Mouse (Mus musculus) frontal cortex, postnatal 36 days (tissue): ENCODE data around the gene Mab21l2.

Source experiments
- DNase-seq, 2 experiments: peaks; one replicate each; pipeline ENCODE4 v3.0.0; 2022; ENCODE audit warnings: low spot score in 2 of 2

The Mab21l2 gene

DNA sequence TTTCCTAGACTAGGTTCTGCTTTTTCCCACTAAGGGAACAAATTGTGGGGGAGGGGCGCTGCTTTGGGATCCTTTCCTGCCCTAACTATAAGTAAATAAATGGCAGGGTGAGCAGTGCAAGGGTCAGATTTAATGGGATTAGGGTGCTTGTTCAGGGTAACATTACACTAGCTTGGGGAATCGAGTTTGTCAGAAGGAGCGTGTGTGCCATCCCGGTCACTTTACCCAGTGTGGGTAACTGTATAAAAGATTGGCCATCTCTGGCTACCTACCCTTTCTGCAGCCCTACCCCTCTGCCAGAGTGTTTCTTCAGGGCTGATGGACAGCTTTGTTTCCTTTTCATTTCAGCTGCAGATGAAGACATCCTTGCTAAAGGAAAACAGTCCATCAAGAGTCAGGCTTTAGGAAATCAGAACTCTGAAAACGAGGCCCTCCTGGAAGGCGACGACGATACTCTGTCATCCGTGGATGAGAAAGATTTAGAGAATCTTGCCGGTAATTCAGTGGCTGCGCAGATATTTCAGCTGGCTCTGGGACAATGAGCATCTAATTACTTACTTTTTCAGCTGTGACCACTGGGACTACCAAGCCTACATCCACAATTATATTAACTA is 8.8 kb downstream of the Mab21l2 start:
- DNase-seq = no peak

DNA sequence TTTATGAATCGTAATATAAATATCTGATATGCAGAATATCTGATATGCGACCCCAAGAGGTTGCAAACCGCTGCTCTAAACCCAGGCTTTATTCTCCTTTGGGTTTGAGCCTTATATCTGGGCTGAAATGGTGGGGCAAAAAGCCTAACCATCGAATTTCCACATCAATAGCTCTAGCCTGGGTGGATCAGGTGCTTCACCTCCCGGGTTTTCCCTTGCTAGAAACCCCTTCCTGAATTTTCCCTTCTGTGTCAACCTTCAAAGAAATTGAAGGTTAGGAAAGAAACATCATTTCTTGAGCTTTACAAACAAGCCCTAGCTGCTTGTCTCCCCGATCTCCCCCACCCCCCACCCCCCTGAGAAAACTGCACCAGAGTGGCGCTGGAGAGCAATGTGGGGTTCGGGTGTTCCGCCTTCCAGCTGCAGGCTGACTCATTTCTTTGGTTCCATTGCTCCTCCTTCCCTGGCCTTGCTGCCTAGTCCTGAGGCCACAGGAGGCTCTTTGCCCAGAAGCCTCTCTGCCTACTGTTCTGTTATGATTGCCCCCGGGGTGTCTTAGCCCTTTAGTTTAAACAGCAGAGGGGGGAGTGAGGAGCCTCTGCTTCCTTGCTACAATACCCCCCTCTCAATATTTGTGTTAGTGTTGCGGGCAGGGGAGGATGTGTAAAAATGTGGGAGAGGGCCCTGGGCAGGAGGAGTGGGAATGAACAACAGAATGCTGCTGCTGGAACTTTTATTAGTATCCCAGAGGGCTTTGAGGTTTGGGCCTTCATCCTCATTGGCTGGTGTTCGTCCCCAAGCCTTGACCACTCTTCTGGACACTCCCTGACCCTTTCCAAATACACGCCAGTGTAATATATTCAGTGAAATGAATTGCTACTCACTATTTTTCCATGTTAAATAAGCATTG is 9.5 kb downstream of the Mab21l2 start:
- no peak for DNase-seq

DNA sequence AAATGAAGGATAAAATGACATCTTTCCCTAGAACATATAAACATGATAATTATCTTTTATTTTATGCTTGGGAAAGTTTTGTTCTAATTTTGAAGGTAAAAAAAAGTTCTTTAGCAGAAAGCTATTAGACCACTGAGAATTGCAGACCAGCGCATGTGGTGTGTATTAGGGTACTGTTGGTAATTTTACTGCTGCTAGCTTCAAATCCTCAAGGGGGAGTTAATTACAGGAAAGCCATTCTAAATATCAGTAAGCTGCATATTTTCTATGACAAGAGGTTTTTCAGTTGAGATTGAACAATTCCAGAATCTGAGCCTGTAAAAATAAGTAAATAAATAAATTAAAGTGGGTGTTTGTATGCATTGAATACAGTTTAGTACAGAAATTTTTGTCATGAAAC is 11.7 kb downstream of the Mab21l2 start:
- no peak for DNase-seq

DNA sequence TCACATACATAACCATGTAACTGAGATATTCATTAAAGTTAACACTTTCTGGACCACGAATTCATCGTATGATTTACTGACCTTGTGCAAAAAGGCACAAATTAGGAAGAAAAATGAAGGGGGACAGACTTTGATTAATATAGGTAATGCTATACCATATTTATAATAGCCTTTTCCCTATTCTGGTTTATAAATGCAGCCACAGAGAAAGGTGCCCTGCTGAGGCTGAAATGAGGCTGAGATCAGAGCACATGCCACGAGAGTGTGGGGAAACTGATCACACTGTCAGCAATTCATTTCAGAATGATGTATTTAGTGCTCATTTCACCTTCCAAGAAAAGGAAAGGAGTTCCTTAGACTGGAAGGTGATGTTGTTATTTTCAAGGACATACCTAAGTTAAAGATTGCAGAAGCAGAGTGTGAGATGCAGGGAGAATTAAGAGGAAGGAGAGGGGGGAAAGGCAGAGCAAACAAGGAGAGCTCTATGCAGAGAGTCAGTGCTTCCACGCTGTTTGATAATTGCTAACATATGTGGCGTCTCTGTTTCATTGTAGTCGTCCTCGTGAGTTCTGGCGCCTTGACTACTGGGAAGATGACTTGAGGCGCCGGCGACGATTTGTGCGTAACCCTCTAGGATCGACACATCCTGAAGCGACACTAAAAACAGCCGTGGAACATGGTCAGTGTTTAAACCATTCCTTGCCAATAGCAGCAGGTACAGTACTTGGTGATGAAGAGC is 16.7 kb downstream of the Mab21l2 start:
- DNase-seq = no peak

DNA sequence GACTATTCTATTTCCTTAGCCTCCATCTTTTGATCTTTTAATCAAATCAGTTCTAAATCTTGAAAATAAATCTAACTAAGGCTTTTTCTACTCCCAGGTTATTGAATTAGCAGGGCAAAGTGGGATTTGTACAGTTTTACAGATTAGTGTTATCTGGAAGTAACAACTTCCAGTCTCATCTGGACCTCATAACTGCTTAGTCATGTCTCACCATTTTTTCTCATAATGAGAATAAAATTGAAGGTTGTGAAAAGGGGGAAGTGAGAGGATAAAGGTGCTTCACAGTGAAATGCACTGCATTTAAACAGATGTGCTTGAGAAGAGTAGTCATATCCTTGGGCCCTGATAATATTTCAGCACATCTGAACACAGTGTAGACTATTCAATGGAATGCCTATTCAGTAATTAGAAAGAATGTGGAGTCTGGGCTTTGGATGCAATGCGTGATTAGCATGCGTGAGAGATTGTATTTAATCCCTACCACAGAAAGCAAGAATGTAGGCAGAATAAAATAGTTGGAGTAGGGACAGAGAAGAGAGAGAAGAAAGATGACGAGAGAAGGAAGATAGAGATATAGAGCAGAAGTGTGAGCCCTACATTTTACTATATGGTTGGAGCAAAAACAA is 25.4 kb downstream of the Mab21l2 start:
- DNase-seq = no peak

DNA sequence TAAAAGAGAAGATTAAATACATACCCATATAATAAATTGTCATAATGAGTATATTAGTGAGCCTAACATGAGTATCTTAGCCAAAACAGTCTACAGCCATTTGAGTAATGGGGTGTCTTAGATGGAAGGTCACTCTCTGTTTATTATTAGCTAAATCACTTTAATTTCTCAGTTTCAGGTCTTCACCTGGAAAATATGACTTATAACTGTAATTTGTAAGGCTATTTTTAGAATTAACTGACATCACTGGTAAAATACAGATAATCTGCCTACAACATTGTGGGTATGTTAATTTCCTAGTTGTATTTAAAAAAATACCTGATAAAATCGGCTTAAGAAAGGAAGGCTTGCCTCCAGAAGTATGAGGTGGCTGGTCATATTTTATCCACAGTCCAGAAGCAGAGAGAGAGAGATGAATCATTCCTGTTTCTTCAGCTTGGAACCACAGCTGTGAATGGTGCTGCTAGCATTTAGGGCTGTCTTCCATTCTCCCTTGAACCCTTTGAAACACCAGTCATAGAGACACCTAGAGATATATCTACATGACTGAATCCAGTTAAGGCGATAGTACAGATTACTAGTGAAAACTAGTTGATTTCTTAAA is 29.8 kb downstream of the Mab21l2 start:
- DNase-seq = no peak

DNA sequence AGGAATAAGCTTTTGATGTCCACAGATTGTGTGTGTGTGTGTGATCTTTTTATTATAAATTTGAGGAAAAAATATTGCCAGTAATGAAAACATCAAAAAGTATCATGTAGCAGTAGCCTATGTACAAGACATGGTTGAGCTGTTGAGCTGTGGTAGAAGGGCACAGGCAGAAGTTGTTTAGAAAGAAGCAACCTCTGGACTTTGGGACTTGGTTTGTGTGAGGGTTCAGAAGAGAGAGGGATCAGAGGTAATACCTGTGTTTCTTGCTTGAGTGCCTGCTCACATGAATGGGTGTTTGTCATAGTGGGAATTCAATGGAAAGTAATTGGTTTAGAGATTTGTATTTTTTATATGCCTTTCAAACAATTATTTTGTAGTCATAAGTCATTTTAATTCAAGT is 47.8 kb downstream of the Mab21l2 start:
- DNase-seq = no peak
